In genomic region chr12:91713358-91713757, GRCm38 (mm10) we compare ENCODE assay signal across 18 mouse cellular contexts.
A peak's percentile ranks its signal among the peaks of the same experiment; 100 is the strongest.
DNase-seq lines count a peak whose midpoint lies in the region.
"Had no signal": no experiment of that assay in that cellular context is flagged by ENCODE, and none has a peak within 500 bp of the region (broad histone marks: within the 10 kb centered on the region; RNA-seq: fewer than 3 reads in every experiment).

No protein-coding gene starts in this region.

- peak; percentile 3 to 11 for DNase-seq in frontal cortex, postnatal 36 days (ENCODE audit: low spot score in 2 of 2)
- no peak for DNase-seq in frontal cortex, postnatal 10 days (ENCODE audit: low spot score in 2 of 2)
- DNase-seq in right cerebral cortex, adult 18-20 months: peak; percentile 8
- DNase-seq in right cerebral cortex, postnatal 25 days: no peak
- DNase-seq in brain, adult 2 months (ENCODE audit: low read depth, low spot score): peak; percentile 32
- no peak for DNase-seq in yolk sac, embryonic 10.5 days (ENCODE audit: low spot score)
- DNase-seq: adrenal gland, adult 2 months; adrenal gland, postnatal 14 days; B cell, adult 2 months; cerebellum, adult 11-12 months; cerebellum, adult 8-10 months; cerebellum, postnatal 10 days; cerebellum, postnatal 36 days; embryo, embryonic 11 days; gastrocnemius, postnatal 10 days; heart, adult 18-20 months; heart, postnatal 14 days; heart, postnatal 4 days had no signal

Comparison
In these comparisons a context has a peak if more than half of its experiments do, and no peak if none do; other contexts are left out.
1. DNase-seq: peak in frontal cortex, postnatal 36 days (2 of 2), right cerebral cortex, adult 18-20 months (single experiment) and brain, adult 2 months (single experiment); none in frontal cortex, postnatal 10 days (0 of 2), right cerebral cortex, postnatal 25 days (single experiment) and yolk sac, embryonic 10.5 days (single experiment).